Mouse (Mus musculus): ENCODE measurements at regions not wholly inside any gene's neighbourhood (a gene's known extent, or its start where the extent isn't known, plus 50 kb on each side); places are given as distances from the start of the nearest gene placed in this dataset.
"Not testable (repeated sequence)": the region's sequence is repeated elsewhere in the genome, so short reads cannot be mapped to it uniquely, and the experiment has no call there.

DNA sequence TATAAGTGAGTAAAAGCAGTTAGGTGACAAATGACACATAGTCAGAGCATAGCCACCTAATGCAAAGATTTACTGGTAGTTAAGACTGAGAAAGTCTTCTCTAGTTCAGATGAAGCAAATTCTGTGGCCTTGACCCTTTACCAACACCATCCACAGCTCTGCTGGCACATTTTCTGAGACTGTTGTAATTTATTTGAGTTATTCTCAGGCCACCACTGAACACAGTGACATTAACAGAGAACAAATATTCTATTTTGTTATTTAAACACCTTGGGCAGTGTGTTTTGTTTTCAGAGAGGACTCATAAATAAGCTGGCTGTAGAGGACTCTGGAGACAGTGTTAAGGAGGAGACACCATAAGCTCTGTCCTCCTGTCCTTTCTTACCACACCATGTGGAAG, 129.8 kb downstream of the Mug2 start:
- intact Hi-C loops (cut with DNase I) = loop anchor here (10.0 kb wide), 1 partner anchor 58 kb away; no protein-coding TSS in a partner anchor

More for the DNA sequence above, 129.8 kb downstream of the Mug2 start:
- DNase-seq (ENCODE audit: low spot score) = not testable (repeated sequence)

Measured in heart, postnatal 25 days (tissue).